Mouse (Mus musculus) B cell, adult 2 months (primary cell): ENCODE measurements around the gene Gse1.

Experiments
- DNase-seq, 2 experiments: peaks; one replicate each; pipeline ENCODE4 v3.0.0; 2022

The Gse1 gene

GRCm38 (mm10) chr8:120408241-120409215 is 180.3 kb downstream of the Gse1 start:
- peak in 1 of 2 experiments; percentile 20 for DNase-seq

- no peak for DNase-seq
Measured at GRCm38 (mm10) chr8:120409371-120410013, 181.2 kb downstream of the Gse1 start.

- no peak for DNase-seq
Measured at GRCm38 (mm10) chr8:120411059-120411458, 182.8 kb downstream of the Gse1 start.

GRCm38 (mm10) chr8:120411862-120412261 is 183.6 kb downstream of the Gse1 start:
- no peak for DNase-seq

GRCm38 (mm10) chr8:120412357-120412756 is 184.1 kb downstream of the Gse1 start:
- DNase-seq, result no peak

- no peak for DNase-seq
Measured at GRCm38 (mm10) chr8:120412911-120413625, 184.8 kb downstream of the Gse1 start.

- no peak for DNase-seq
Measured at GRCm38 (mm10) chr8:120413626-120413988, 185.4 kb downstream of the Gse1 start.

- no peak for DNase-seq
Measured at GRCm38 (mm10) chr8:120414216-120414615, 186.0 kb downstream of the Gse1 start.

GRCm38 (mm10) chr8:120415474-120415873 is 187.2 kb downstream of the Gse1 start:
- DNase-seq, result no peak

- DNase-seq, result no peak
Measured at GRCm38 (mm10) chr8:120416173-120416521, 187.9 kb downstream of the Gse1 start.

GRCm38 (mm10) chr8:120416522-120417394 is 188.5 kb downstream of the Gse1 start:
- DNase-seq, result peak; percentile 69 to 71

- DNase-seq, result no peak
Measured at GRCm38 (mm10) chr8:120418188-120418587, 189.9 kb downstream of the Gse1 start.

- DNase-seq, result no peak
Measured at GRCm38 (mm10) chr8:120419675-120420074, 191.4 kb downstream of the Gse1 start.

GRCm38 (mm10) chr8:120420226-120420625 is 192.0 kb downstream of the Gse1 start:
- no peak for DNase-seq

GRCm38 (mm10) chr8:120421638-120422037 is 193.4 kb downstream of the Gse1 start:
- DNase-seq, result no peak

- DNase-seq, result no peak
Measured at GRCm38 (mm10) chr8:120422236-120422635, 194.0 kb downstream of the Gse1 start.

- DNase-seq, result no peak
Measured at GRCm38 (mm10) chr8:120423576-120423975, 195.3 kb downstream of the Gse1 start.

GRCm38 (mm10) chr8:120424829-120425198 is 196.6 kb downstream of the Gse1 start:
- DNase-seq, result no peak

GRCm38 (mm10) chr8:120425199-120425941 is 197.1 kb downstream of the Gse1 start:
- DNase-seq, result no peak

GRCm38 (mm10) chr8:120426105-120426504 is 197.8 kb downstream of the Gse1 start:
- DNase-seq, result no peak

GRCm38 (mm10) chr8:120426622-120427385 is 198.5 kb downstream of the Gse1 start:
- DNase-seq, result no peak
